Mouse (Mus musculus): ENCODE measurements around the gene Atg16l2.

Atg16l2 gene

GRCm38 (mm10) chr7:101321218-101321827 lies 19.3 kb upstream of the Atg16l2 start:
- DNase-seq (ENCODE audit: low read depth, low spot score) = peak; percentile 56

DNA sequence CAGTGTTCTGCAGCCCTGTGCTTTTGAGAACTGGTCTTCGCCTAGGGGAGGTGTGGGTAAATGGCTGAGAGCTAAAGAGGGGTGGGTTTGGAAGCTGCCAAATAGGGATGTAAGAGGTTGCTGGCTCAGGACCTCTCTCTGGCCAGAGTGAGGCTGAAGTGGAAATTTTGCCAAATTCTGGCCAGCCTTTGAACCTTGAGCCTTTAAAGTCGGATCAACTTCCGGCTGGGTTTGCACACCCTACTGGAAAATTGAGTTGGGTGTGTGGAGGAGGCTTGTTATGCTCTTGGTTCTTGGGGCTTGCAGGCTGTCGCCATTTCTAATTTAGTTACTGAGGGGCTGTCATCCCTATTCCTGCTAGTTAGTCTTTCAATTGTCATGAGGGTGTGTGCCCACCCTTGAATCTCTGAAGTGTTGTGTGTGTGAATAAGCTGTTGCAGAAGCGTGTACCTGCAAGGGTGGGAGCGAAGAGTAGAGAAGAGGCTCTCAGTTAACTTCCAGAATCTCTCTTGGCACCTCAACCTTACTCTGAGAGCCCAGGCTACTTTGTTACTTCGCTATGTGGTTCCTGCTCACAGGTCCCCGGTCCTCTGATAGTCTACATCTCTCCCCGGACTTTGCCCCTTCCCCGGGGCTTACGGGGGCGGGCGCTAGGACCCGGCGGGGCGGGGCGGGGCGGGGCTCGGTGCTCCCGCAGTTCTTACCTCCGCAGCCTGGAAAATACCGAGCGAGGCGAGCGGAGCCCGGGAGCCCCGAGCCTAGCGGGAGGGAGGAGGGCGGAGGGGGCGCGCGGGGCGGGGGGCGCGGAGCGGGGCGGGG lies 18.6 kb upstream of the Atg16l2 start:
- no peak for DNase-seq (ENCODE audit: low read depth, low spot score)

DNA sequence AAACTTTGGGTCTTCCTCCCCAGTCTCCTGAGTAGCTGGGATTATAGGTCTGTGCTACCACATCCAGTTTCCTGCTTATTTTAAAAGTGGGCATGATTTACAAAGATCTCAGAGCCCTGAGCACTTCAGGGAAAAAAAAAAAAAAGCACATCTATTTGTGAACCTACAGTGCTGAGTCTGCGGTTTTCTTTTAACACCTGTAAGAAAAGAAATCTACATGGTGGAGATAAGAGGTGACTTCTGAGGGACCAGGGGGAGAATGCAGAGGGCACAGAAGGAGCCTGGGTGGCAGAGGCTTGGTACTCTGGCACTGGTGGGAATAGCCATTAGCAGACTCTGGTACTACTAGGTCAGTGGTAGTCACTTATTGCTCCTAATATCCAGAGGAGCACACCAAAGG lies 17.7 kb upstream of the Atg16l2 start:
- DNase-seq (ENCODE audit: low read depth, low spot score) = no peak

- no peak for DNase-seq (ENCODE audit: low read depth, low spot score)
Measured at GRCm38 (mm10) chr7:101318848-101319247, 16.8 kb upstream of the Atg16l2 start.

DNA sequence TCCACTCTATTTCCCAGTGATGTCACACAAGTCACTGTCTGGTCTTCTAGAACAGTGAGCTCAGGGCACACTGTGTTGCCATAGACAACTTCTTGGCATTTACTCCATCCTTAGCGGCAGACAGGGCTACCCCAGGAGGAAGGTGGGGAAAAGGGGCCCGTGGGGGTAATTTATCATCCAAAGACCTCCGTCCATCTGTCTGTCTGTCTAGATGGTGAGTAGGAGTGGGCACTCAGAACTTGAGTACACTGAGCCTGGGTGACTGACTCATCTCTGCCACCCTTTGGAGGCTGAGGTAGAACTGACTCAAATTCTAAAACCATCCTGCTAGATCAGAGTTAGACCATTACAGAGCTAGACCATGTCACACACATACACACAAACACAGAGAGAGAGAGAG lies 15.0 kb upstream of the Atg16l2 start, which contains the start of gene Stard10:
TSS of gene Stard10 (plus strand) at position 73 of the 400 bp plus-strand sequence.
- no peak for DNase-seq (ENCODE audit: low read depth, low spot score)

DNA sequence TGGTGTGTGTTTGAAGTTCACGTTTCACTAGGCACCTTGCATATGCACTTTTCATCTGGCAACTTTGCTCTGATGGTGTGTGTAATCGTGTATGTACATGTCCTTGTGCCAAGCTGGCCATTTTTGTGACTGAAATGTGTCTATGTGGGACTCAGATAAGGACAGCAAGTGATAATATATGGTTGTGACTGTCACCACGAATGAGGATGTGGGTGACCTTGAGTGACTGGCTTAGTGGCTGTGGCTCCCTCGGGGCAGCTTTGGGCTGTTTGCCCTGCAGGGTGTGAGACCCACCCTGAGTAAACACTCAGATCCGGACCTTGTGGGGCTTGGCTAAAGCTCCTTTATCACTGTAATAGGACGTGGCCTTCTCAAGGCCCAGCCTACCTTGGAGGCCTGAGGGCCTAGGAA lies 14.5 kb upstream of the Atg16l2 start:
- no peak for DNase-seq (ENCODE audit: low read depth, low spot score)

DNA sequence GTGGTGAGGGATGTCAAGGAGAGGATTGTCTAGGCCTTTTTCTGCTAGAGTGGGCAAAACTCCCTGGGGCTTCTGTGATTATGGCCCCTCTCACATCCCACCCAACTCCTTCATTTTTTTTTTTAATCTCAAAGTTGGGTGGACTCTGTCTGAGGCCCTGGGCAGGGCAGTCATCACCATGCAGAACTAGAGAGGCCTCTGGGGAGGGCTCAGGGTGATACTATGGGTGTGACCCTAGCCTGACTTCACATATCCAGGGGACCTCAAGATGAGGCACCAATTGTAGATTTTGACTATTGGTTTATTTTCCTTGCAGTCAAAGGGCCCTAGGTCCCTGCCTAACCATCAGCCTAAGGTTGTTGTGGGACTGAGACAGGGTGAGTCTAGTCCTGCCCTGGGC lies 13.6 kb upstream of the Atg16l2 start:
- DNase-seq (ENCODE audit: low read depth, low spot score) = no peak

GRCm38 (mm10) chr7:101314396-101314795 lies 12.3 kb upstream of the Atg16l2 start:
- no peak for DNase-seq (ENCODE audit: low read depth, low spot score)

- no peak for DNase-seq (ENCODE audit: low read depth, low spot score)
Measured at GRCm38 (mm10) chr7:101313033-101313432, 11.0 kb upstream of the Atg16l2 start.

- DNase-seq (ENCODE audit: low read depth, low spot score) = no peak
Measured at GRCm38 (mm10) chr7:101311061-101311460, 9.0 kb upstream of the Atg16l2 start.

DNA sequence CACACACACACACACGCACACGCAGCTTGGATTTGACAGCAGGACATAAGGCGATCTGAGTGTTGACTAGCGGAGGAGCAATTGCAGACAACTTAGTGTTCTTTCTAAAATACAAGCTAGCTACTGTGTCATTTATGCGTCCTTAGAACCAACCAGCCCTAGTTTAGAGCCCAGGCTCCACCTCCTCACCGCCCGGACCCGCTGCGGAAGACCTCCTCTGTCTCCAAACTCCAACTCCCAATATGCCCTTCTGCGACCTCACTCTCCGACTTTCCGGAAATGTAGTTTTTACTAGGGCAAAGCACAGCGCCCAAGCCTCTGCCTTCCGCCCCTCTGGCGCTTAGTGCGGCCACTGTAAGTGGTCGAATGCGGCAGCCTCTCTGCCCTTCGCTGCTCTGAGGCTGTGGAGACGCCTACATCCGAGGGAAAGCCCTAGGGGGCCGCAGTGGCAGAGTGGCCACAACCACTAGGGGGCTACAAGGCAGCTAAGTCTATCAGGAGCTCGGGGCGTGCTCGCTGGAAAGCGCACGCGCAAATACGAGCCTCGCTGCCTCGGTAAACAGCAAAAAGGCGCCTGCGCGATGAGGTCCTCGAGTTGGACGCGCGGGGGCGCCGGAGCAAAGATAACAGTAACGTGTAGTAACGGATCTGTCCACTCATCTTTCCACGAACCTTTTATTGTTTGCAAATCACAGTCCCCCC lies 8.4 kb upstream of the Atg16l2 start:
- peak; percentile 99 for DNase-seq (ENCODE audit: low read depth, low spot score)

GRCm38 (mm10) chr7:101309985-101310326 lies 7.9 kb upstream of the Atg16l2 start:
- no peak for DNase-seq (ENCODE audit: low read depth, low spot score)

DNA sequence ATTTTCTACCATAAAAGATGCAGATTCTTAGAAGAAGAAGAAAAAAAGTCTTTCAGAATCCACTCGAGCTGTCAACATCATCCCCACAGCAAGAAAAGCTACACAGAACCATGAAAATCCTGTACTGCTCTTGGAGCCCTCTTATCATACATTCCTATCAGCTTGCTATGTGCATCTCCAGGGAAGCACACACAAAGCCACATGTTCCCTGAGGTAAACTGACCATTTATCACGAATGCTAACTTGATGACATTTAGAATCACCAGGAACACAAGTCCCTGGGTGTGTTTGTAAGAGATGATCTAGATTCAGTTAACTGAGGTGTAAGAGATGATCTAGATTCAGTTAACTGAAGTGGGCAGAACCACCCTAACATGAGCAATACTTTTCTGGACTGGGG lies 4.8 kb upstream of the Atg16l2 start:
- DNase-seq (ENCODE audit: low read depth, low spot score) = no peak

DNA sequence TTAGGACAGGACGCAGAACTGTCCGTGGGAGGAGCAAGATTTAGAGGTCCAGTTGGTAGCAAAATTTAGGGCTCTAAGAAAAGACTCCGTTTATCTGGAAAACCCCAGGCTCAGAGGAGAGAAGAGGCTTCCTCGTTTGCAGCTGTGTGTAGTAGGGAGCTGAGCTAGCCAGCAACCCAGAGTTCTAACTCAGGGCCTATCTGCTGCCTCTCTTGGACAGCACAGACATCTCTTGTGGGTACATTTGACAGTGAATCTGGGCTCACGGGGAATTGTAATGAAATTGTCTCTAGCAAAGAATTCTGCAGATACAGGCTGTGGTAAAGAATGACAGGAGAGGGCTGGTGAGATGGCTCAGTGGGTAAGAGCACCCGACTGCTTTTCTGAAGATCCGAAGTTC lies 640 bp upstream of the Atg16l2 start:
- no peak for DNase-seq (ENCODE audit: low read depth, low spot score)

- DNase-seq (ENCODE audit: low read depth, low spot score) = no peak
Measured at GRCm38 (mm10) chr7:101301361-101301880, 630 bp downstream of the Atg16l2 start.

GRCm38 (mm10) chr7:101298375-101298774 lies 3.7 kb downstream of the Atg16l2 start:
- no peak for DNase-seq (ENCODE audit: low read depth, low spot score)

- no peak for DNase-seq (ENCODE audit: low read depth, low spot score)
Measured at GRCm38 (mm10) chr7:101297023-101297405, 5.0 kb downstream of the Atg16l2 start.

DNA sequence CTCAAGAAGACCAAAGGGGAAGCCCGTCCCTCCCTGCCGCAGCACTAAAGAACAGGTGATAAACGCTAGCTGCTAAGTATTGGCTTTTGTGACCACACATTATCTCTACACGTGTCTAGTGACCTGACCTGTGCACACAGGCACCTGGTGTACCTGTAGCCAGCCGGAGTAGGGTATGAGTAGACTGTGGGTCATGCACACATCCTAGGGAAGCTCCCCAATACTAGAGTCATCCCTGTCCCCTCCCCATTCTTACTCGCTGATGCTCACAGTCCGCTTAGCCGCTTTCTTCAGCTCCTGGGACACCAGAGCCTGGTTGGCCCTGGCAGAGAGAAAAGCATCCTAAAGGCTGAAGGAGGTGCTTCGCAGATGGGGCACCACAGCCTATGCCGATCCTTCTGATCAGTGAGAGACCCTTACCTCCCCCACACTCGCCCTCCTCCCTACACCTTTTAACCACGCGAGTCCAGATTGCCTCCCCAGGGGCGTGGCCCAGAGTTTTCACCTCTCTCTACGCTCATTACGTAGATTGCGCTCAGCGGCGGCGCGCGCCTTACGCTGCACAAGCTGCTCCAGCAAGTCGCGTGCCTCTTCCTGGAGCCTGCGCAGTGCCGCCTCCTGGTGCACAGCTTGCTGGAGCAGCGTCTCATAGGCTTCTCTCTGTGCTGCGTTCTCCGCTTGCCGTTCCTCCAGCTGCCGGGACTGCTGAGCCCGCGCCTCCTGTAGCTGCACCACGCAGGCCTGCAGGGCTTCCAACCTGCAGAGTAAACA lies 5.6 kb downstream of the Atg16l2 start:
- peak; percentile 91 for DNase-seq (ENCODE audit: low read depth, low spot score)

DNA sequence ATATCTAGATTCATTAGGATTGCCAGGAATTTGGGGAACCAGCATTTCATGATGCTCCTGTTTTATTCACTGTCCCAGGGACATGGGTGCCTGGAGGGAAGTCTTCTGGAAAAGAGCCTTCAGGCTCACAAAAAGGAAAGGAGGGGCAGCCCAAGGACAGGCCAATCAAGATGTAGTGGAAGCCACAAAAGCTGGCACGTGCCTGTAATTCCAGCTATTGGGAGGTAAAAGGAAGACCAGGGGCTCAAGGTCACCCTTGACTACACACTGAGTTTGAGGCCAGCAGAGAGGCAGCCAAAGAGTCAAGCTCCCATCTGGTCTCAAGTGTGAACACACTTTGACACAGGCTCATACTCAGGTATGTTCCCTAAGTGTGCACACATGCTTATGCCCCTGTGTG lies 6.6 kb downstream of the Atg16l2 start:
- DNase-seq (ENCODE audit: low read depth, low spot score) = no peak

DNA sequence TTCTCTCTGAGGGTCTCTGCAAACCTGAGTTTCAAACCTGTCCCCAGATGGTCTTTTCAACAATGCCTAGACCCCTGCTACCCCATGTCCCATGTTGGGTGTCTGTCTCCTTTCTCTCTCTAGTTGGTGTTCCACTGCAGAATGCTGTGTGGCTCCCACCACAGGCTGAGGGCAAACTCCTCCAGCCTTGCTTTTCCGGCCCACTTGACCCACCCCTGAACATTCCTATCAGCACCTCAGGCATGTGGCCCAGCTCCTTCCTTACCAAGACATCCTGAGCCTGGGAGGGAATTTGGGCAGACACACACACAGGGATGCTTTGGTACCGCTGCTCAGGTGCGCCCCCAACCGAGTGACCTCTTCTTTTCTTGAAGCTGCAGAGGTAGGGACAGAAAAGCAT lies 8.4 kb downstream of the Atg16l2 start:
- DNase-seq (ENCODE audit: low read depth, low spot score) = no peak

- DNase-seq (ENCODE audit: low read depth, low spot score) = no peak
Measured at GRCm38 (mm10) chr7:101293138-101293537, 8.9 kb downstream of the Atg16l2 start.

GRCm38 (mm10) chr7:101292696-101293095 lies 9.4 kb downstream of the Atg16l2 start:
- no peak for DNase-seq (ENCODE audit: low read depth, low spot score)
